Mouse (Mus musculus) layer of hippocampus, adult 18-20 months (tissue): ENCODE measurements around the gene Gm21954. TPM values are rescaled to one million over a fixed set of nuclear protein-coding genes. Genes with fewer than 3 reads are reported as not detected.

Experiments used
- DNase-seq, 2 experiments: peaks; one replicate each; pipeline ENCODE4 v3.0.0; 2022; ENCODE audit warnings: low spot score in 2 of 2
- total RNA-seq, 2 experiments: library from RNA; stranded (reverse); gene quantifications; 2 replicates each; pipeline ENCODE4 v1.2.3; 2021

Gene Gm21954
- total RNA-seq, 2 experiments from 2014 or later: not detected

GRCm38 (mm10) chr3:55420436-55421083 lies 51.5 kb downstream of the Gm21954 start:
- DNase-seq: no peak

- no peak for DNase-seq
Measured at GRCm38 (mm10) chr3:55419334-55419733, 52.7 kb downstream of the Gm21954 start.

GRCm38 (mm10) chr3:55418845-55419244 lies 53.2 kb downstream of the Gm21954 start:
- DNase-seq: no peak

GRCm38 (mm10) chr3:55415527-55415950 lies 56.5 kb downstream of the Gm21954 start:
- peak; percentile 61 to 74 for DNase-seq

Other genes with a start within 250 kb of the Gm21954 start
- 100 to 1,000 TPM; 528 to 532 TPM for gene Dclk1, start 229.8 kb downstream of the Gm21954 start, total RNA-seq